Mouse (Mus musculus) thymus, adult 2 months (tissue): ENCODE measurements around the gene Gm28041.

ENCODE experiments used
- CTCF ChIP-seq: fragments of 200-500 bp; IDR thresholded peaks from 2 replicates; pipeline ENCODE4 v1.5.1; 2012; ENCODE audit warnings: mild to moderate bottlenecking, control low read depth, low read length, moderate library complexity, borderline replicate concordance; ENCODE audit not compliant: control insufficient read depth, poor library complexity, insufficient read depth; ENCODE audit errors: extremely low read depth
- POLR2A ChIP-seq: fragments of 200-500 bp; IDR thresholded peaks from 2 replicates; pipeline ENCODE4 v1.6.1; 2012; ENCODE audit warnings: mild to moderate bottlenecking, low read length, control low read depth, moderate library complexity; ENCODE audit not compliant: control insufficient read depth, poor library complexity, insufficient read depth; ENCODE audit errors: extremely low read depth

- TF ChIP-seq CTCF (no peak), POLR2A (no peak)
Observed at GRCm38 (mm10) chr13:67306718-67307117, 68.8 kb downstream of the Gm28041 start.
